Mouse (Mus musculus) layer of hippocampus, adult 11-12 months (tissue): ENCODE measurements at regions not wholly inside any gene's neighbourhood (a gene's known extent, or its start where the extent isn't known, plus 50 kb on each side); places are given as distances from the start of the nearest gene placed in this dataset.

Experiments used
- DNase-seq: peaks from one replicate; pipeline ENCODE4 v3.0.0; 2022; ENCODE audit warnings: low spot score

DNA sequence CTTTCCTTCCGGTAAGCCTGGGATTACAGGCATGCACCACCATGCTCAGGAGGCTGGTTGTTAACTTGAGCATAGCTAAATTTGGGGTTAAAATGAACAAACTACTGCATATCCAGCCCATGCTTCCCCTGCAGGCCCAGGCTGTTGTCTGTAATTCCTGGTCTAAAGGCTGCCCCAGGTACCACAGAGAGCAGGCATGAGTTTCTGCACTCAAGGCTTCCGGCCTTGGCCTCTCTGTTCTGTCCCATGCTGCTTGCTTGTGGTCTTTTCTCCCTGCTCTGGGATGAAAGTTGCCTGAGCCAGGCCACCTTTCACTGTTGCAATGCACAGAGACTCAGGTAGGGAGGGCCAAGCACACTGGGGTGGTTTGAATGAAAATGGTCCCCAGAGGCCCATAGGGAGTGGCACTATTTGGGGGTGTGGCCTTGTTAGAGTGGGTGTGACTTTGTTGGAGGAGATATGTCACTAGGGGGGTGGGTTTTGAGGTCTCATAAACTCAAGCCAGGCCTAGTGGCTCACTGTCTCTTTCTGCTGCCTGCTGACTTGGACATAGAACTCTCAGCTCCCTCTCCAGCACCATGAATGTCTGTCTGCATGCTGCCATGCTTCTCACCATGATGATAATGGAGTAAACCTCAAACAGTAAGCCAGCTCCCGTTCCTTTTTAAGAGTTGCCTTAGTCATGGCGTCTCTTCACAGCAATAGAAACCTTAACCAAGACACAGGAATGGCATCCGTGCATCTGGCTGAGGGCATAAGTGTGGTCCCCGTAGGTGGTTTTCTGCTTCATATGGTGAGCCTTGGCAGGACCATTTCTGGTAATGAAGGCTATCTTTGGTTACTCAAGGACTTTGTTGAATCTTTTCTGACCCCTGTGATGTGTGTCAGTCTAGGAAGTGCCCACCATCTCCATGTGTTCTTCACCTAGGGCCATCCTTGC lies 86.7 kb upstream of the Zfp366 start:
- no peak for DNase-seq

GRCm38 (mm10) chr13:99096837-99097236 lies 87.8 kb upstream of the Zfp366 start:
- no peak for DNase-seq

GRCm38 (mm10) chr13:99095006-99095405 lies 89.6 kb upstream of the Zfp366 start:
- DNase-seq, result no peak

DNA sequence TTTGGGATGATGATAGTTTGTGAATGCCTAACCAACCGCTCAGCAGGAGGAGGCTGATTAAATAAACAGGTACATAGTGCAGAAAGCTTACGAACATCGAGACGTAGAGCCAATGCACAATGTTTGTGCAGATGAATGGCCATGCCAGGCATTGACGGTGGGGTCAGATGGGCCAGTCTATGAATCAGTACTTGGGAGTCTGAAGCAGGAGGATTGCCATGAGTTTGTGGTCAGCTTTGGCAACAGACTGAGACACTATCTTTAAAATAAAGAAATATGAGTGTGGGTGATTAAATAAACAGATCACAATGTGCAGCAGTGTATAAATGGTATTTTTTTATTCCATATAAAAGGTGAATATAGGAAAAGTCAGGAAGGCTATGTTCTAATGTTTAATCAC lies 90.4 kb upstream of the Zfp366 start:
- DNase-seq, result no peak

DNA sequence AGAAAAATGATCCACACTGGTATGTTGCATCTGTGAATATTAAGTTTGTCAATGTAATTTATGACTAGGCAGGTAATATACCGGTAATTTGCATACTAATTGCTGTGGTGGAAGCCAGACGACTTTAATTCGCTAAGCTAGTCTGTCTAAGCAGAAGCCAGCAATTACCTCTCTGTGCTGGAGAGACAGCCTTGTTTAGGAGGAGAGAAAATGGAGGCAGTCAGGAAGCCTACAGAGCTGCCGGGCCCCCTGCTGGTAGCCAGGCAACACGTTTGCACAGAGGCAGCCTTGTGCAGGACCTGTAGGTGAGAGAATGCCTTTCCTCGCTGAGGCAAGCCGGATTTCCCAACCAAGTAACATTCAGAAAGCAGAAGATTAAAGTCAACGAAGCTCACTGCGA lies 91.4 kb upstream of the Zfp366 start:
- peak; percentile 83 for DNase-seq

- DNase-seq, result no peak
Observed at GRCm38 (mm10) chr13:99092279-99092930, 92.2 kb upstream of the Zfp366 start.

DNA sequence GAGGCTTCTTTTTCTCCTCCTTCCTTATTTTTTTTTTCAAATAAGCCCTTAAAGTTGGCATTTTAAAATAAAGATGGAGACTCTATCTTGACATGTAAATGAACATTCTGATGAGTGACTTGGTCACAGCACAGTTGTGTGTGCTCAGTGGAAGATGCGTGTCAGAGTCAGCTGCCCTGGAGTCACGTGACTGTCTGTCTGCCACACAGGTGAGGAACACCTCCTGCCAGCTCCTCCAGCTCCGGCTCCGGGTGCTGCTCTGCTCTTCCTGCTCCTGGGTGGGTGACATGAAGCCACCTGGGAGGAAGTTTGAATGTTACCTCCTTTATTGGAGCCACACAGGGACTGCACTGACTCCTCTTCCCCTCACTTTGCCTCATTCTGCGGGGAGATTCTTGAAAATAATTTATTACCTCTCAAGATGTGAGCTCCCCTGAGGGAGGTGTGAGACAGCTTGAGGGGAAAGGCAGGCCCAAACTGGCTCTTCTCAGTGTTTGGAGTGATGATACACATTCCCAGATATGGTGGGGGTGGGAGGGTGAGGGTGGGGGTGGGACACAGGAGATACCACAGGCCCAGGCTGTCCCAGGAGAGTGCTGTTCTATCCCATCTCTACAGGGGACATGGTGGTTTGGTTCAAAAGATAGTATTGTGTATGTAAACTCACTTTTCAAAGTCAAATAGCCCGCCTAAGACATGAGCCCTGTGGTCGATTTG lies 92.9 kb upstream of the Zfp366 start:
- DNase-seq, result no peak

DNA sequence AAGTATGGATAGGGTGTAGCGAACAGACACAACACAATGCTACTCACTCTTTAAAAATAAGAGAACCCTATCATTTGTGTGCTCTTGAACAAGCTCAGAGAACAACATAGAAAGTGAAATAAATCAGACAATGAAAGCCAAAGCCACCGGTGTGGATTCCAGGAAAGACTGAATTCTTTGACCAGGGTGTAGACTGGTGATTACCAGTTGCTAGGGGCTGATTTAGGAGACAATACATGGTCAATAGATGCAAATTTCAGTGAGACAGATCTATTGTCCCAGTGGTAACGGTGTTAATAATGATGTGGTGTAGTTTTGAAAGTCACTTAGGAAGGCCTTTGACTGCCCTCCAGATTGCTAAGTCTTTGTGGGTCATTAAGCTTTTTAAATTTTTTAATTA lies 94.3 kb upstream of the Zfp366 start:
- DNase-seq, result no peak

- no peak for DNase-seq
Observed at GRCm38 (mm10) chr13:99088285-99088684, 96.3 kb upstream of the Zfp366 start.

DNA sequence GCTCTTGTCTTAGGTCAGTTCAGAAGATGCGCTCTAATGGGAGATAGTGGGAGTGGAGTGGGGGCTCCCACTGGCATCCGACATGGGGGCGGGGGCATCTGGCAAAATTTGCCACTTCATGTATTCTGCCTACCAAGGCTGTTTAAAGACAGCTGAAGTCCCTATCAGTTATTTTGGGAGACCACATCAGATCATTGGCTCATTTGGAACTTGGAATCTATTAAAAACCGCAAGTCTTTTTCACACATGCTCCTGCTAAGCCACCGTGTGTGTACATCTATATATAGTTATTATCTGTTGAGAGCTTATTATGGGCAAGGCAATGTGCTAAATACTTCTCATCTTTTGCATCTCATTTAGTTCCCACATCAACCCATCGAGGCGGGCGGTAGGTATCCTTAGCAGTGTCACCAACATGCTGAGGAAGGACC lies 95.0 kb upstream of the 1700024P04Rik start:
- DNase-seq, result peak; percentile 36

GRCm38 (mm10) chr13:99078643-99079042 lies 94.3 kb upstream of the 1700024P04Rik start:
- no peak for DNase-seq

GRCm38 (mm10) chr13:99077039-99077749 lies 92.8 kb upstream of the 1700024P04Rik start:
- DNase-seq, result no peak

DNA sequence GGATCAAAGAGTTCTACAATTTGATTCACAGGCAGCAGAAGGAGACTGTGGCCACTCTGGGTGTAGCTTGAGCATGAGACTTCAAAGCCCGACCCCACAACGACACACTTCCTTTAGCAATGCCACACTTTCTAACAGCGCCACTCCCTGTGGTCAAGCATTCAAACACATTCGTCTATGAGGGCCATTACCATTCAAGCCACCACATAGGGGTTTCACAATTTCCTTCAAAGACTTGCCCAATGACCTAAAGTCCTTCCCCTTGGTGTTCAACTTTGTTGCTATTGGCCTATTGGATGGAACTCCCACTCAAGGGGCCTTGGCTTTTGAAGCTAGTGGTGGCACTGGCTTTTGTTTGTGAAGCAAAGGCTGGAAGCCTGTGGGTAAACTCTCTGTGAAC lies 91.1 kb upstream of the 1700024P04Rik start:
- DNase-seq, result no peak

GRCm38 (mm10) chr13:99071821-99072414 lies 87.6 kb upstream of the 1700024P04Rik start:
- DNase-seq, result no peak

GRCm38 (mm10) chr13:99071413-99071812 lies 87.0 kb upstream of the 1700024P04Rik start:
- no peak for DNase-seq

DNA sequence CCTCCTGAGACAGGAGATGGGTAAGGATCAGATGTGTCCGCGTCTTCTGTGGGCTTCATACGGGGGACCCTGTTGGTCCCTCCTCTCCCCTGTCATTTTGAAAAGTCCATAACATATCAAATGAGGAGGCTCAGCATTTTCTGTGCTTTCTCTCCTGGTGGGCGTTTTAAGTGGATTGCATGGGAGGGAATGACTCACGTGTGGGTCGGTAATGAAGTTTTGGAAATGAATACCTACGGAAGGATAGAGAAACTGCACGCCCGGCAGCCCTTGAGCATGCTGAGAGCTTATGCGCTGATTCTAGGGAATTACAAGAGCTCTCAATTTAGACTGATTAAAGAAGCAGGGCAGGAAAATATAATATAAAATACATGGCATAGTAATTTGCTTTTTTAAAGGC lies 85.4 kb upstream of the 1700024P04Rik start:
- no peak for DNase-seq

DNA sequence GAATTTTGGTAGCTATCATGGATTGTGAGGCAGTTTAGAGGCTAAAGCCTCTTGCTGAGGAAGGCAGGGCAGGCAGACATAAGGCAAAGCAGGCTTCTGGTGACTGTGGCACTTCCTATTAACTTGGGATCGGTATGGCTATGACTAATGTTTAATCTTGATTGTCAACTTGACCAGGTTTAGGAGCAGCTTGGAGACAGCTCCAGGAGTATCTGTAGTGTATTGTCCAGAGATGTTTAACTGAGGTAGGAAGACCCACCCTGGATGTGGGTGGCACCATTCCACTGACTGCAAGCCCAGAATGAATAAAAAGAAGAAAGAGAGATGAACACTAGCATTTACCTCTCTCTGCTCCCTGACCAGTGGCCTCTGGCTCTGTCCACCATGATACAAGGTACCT lies 83.1 kb upstream of the 1700024P04Rik start:
- DNase-seq, result no peak

DNA sequence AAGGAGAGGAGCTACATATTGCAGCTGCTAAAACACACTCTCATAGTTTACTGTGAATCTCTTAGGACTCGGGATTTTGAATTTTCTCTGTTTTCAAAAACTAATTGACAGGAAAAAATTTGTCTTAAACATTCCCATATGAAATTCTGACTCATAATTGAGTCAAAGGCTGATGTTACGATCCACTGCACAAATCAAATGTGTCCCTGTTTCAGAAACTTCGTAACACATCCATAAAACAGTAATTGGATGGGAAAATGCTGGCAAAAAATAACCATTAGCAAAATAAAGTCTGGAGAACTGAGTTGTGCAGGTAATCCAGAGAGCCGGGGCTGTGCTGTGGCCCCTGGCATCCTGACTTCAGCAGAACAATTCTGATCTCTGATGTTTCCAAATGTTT lies 79.1 kb upstream of the 1700024P04Rik start:
- no peak for DNase-seq

DNA sequence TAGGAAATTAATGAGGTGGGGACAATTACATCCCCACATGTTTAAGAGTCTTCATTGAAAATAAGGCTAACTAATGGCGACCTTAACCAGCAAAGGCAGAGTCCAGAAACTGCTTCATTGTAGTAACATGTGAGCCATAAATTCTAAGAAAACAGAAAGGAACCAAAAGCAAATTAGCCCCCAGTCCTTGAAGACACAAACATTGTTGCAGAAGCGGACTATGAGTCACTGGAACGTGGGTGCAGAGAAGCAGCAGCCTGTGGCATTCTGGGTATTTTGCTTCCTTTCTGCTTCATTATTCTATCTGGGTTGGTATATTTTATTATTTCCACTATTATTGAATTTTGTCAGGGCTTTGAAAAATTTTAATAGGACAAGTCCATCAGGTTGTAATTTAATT lies 78.6 kb upstream of the 1700024P04Rik start:
- no peak for DNase-seq

- DNase-seq, result no peak
Observed at GRCm38 (mm10) chr13:99058131-99058970, 74.0 kb upstream of the 1700024P04Rik start.

DNA sequence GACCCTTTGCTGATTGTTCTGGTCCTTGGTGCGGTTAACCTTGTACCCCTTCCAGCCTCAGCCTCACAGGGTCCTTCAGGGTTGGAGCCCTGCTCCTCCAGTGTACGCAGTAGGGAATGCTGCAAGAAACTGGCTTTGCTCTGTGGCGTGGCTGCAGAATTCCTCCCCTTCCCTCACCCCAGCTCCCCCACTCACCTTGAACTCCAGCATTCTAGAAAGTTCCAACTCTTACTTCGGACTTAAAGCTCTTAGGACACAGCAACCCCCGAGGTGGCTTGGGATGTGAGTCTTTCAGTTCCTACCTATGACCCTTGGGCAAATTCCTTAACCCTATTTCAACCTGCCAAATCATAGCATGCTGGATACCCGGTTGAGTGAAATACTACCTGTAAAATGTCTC lies 73.3 kb upstream of the 1700024P04Rik start:
- no peak for DNase-seq
